Mouse (Mus musculus) T-cell, adult 2 months (primary cell): ENCODE data around the gene Zfp488.

Source experiments
- DNase-seq: peaks from one replicate; pipeline ENCODE4 v3.0.0; 2022; ENCODE audit warnings: low spot score

Gene Zfp488

DNA sequence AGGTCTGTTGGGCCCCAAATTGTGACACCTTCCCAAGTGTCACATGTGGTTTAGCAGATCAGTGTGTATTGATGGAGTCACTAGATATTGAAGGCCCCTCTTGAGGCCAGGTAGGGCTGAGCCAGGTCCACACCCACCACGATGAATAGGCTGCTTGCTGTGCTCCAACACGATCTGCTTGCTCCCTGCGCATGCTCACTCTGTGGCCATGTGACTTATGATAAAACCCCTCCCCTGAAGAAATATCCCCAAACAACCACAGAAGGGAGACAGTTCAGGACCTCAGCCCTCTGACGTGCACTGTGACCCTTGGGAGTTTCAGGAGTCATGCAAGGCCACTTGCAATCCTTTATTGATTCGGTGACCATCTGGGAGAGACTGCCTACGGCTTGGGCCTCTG, 32.4 kb downstream of the Zfp488 start:
- no peak for DNase-seq

DNA sequence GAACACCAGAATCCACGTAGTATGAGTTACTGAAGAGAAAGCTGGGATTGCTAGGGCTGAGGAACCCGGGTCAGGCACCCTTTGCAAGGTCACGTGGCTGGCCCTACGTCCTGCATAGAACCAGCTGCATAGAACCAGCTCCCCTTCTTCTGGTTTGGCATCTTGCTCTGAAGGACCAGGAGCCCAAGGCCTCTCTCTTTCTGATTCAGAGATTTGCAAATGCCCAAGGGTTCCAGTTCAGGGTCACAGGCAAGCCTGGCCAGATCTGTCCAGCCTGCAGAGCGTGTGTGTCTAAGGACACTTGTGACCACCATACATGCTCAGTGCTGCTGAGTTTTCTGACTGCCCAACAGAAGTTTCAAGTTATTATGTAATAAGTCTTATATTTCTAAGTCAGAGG, 36.3 kb downstream of the Zfp488 start:
- no peak for DNase-seq

DNA sequence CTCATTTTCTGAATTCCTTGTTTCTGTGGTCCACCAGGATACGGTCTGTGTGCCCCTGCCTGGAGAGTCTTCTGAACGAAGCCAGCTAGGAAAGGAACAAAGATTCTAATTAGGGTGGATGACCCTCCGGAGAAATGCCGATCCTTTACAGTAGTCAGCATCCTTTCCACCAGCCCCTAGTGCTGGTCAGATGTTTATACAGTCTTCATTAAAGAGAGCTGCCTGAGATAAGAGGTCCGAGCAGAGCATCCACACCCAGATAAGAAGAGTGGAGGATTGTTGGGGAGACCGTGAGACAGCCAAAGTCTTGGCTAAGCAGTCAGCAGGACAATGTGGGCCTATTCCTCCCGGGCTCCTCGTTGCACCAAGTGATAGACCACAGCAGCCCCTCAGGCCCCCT, 37.8 kb downstream of the Zfp488 start, which contains the start of gene Gdf2:
Gdf2 (plus strand) TSS at position 301 of the 400 bp plus-strand sequence.
- no peak for DNase-seq

DNA sequence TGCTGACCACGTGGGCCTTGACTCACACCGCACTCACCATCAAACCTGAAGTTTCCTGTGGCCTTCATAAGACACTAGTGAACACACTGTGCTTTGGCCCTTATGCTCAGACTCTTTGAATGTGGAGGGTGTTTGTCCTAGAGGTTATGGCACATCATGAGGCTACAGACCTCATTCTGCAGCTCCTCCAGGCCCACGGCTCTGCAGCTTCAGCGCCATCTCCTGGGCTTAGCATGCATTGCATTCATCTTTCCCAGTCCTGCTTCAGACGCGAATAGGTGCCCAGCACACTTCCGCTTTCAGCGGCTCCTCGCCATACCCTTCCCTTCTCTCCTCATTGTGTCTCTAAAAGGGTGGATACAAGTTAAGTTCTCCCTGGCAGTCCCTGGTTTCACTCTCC, 39.4 kb downstream of the Zfp488 start:
- no peak for DNase-seq

DNA sequence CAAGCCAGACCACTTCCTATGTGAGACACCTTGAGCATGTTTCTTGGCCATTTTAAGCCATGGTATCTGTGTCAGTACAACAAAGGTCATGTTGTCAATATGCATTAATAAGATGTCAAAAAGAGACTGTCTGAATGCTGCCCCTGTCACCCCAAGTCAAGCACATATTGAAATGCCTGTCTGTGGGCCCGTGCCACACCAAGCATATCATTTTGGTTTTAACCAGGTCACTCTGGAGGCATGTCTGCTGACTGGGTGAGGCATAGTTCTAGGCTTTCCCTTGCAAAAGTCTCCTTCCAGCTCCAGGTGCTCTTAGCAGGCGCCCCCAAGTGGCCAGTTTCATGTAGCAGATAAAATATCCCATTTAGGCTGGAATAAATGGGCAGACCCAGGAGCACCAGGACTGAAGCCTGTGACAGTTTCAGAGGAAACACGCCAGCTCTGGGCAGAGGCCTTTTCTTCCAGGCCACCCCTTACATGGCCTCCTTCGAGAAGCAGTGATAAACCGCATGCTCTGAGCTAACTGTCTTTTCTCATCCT, 44.7 kb downstream of the Zfp488 start:
- DNase-seq, result no peak

DNA sequence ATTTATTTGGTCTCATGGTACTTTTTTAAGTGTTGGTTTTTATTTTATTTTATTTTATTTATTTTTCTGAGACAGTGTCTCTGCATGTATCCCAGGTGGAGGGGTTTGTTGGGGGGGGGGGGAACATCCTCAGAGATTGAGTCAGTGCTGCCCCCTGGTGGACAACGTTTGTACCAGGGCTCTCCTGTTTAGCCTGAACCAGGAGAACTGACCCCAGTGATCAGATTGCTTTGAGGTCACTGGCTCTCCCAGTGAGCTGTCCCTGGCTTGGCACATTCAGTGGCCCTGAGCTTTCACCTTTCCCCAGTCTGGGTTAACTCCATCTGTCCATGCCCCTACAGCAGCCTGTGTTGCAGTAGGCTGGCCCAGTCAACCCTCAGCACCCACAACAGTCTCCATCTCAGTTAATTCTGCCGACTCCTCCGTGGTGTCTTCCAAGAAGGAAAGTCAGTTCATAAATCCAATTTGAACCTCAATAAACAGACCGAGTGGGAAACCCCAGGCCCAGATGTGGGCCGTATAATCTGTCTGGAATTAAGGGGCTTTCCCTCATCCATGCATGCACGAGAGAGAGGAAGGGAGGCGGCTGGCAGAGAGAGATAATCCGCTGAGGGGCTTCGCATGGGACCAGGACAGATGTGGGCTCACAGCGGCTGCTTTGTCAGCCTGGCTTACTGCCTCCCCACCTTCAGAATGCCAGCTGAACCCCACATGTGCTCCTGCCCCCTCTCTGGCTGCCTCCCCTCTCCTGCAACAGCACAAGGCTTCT, 45.4 kb downstream of the Zfp488 start:
- DNase-seq, result no peak

DNA sequence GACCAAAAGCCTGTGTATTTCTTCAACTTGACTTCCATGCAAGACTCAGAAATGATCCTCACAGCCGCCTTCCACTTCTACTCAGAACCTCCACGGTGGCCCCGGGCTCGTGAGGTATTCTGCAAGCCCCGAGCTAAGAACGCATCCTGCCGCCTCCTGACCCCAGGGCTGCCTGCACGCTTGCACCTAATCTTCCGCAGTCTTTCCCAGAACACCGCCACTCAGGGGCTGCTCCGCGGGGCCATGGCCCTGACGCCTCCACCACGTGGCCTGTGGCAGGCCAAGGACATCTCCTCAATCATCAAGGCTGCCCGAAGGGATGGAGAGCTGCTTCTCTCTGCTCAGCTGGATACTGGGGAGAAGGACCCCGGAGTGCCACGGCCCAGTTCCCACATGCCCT, 46.7 kb downstream of the Zfp488 start:
- no peak for DNase-seq

DNA sequence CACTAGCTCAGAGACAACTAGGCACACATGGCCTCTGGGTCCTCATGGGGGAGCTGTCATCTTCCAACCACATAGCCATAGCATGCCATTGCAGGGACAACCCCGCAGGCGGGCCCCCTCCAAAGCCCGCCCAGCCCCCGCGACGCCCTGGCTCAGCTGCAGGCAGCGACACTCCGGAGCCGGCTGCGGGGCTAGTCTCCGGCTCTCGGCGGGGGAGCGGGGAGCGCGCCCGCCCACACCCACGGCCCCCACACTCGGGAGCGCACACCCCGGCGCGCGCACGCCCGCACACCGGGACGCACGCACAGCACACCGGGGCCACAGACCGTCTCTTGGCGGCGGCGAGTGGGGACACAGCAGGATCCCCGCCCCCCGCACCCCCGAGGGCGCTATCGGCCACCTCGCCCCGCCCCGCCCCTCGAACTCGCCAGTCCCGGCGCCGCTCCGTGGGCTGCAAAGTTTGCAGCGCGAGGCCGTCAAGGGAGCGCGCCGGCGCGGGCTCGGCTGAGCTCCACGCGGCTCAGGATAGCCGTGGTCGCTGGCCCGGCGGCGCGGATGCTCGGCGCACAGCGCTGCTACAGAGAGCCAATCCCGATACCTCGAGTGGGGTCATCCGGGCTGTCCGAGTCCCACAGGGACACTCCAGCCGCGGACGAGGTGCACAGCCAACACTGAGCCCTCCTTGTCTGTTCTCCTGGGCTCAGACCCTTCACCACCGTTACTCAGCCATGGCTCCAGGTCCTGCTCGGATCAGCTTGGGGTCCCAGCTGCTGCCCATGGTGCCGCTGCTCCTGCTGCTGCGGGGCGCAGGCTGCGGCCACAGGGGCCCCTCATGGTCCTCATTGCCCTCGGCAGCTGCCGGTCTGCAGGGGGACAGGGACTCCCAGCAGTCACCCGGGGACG, 55.1 kb downstream of the Zfp488 start, which contains the start of gene Gdf10:
Gdf10 (plus strand) TSS at position 420 of the 903 bp plus-strand sequence.
- DNase-seq, result no peak

DNA sequence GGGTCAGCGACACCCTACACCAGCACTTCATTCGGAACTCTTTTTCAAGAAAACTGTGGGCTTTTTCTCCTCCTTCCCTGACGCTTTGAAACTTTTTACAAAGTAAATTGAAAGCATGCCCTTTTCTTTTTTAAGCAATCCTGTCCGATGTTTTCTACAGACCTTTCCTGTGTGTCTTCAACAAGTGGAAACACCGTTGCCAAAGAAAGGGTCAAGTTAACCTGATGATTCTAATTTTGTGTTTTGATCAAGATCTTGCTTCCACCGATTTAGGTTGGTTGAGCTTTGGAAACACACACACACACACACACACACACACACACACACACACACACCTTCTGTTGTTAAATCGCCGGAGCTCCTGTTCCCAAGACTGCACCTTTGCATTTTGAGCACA, 55.8 kb downstream of the Zfp488 start:
- no peak for DNase-seq

DNA sequence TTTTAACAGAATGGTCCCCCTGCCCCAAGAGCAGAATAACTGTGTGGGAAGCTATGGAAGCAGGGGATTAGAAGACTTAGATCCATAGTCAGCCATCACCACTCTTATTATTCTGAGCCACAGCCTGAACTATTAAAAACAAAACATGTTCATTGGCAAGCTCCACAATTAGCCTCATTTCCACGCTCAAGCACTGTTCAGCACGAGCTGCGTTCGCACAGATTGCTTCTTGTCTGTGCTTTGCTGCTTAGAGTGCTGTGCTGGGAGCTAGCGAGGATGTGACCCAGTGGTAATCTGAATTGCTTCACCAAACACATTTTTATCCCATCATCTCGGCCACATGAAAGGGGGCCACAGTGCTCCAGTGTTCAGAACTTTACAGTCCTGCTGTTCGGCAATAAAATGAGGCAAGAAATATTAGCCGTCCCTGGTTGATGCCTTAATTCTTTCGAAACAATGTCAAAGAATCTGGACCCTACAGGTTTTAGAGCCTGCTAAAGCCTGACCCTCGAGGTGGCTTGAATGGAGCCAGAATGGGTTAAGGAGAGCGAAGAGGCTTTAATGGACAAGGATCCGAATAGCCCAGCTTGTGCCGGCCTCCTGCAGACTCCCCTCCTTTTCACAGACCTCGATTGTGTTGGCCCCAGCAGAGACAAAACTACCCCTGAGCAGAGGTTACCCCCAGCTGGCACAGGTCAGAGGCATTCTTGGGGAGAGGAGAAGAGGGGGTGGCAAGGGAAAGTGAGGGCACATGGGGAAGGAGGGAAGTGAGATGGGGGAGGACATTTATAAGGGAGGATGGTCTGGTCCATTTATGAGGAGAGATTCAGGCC, 57.6 kb downstream of the Zfp488 start:
- DNase-seq, result no peak
